Mouse (Mus musculus) erythroid progenitor cell, adult 5-6 weeks (primary cell): ENCODE data around the gene Fam162a. TPM values are rescaled to one million over a fixed set of nuclear protein-coding genes. Genes with fewer than 3 reads are reported as not detected.
"Not testable (repeated sequence)": the region's sequence is repeated elsewhere in the genome, so short reads cannot be mapped to it uniquely, and the experiment has no call there.

Experiments used
- ATAC-seq: replicated peaks from 2 replicates; pipeline ENCODE4 v1.8.0; 2016; ENCODE audit warnings: moderate number of reproducible peaks, mild to moderate bottlenecking, moderate TSS enrichment, inconsistent platforms; ENCODE audit not compliant: poor library complexity, low FRiP score, severe bottlenecking
- total RNA-seq, 2 experiments: library from RNA; stranded (forward) in 1 of 2; stranded (reverse) in 1 of 2; fragments of 150-400 nt in 1 of 2; fragments of 186-747, 209-891 nt in 1 of 2; gene quantifications; 2 replicates each; pipeline versions ENCODE4 v1.2.3 to v1.2.4; 2015 to 2017; ENCODE audit warnings: low replicate concordance in 2 of 2

Gene Fam162a
- total RNA-seq (2015; ENCODE audit: low replicate concordance) (15.1 and 53.0 TPM in 2 replicates), total RNA-seq (2017; ENCODE audit: low replicate concordance) (14.5 and 24.8 TPM in 2 replicates)

GRCm38 (mm10) chr16:36071450-36072379 lies at the start of gene Fam162a, which contains the start of gene Ccdc58:
Fam162a (minus strand) TSS chr16:36071594.
Ccdc58 (plus strand) TSS chr16:36071685.
- ATAC-seq = peak; percentile 94

DNA sequence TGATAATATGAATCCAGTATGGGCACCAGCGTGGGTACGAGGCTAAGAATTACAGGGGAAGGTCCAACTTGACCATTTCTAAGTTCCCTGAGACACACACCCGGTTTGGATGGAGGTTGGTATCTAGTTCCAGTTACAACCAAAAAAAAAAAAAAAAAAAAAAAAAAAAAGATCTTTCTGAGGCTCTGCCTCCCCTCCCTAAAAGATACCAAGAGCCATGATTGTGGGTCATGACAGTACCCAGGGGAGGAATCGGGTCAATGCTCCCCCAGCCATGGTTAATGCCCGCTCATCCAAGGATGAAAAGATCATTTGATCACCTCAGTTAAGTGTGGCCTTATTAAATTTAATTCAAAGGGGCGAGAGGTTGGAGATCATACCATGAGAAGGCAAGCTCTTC lies 44.4 kb upstream of the Fam162a start:
- not testable (repeated sequence) for ATAC-seq

GRCm38 (mm10) chr16:36111486-36111885 lies 40.1 kb upstream of the Fam162a start:
- ATAC-seq = not testable (repeated sequence)

GRCm38 (mm10) chr16:36102211-36102610 lies 30.8 kb upstream of the Fam162a start:
- no peak for ATAC-seq

DNA sequence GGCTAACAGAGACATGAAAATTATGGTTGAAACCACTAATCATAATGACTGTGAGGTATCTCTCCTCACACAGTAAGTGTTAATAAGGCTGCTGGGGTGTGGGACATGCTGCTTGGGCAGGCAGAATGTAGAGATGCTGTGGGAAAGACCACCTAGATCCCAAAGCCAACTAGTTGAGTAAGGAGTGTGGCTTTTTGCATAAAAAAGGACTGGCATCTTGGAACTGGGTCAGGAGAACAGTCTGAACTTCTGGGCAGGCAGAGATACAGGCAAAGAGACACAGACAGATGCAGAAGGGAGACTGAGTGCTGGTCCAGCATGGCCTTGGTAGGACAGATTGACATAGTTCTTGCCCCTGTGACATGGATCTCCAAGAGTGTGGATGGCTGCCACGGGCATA lies 30.1 kb upstream of the Fam162a start:
- ATAC-seq = no peak

- not testable (repeated sequence) for ATAC-seq
These were observed 26.6 kb upstream of the Fam162a start for GRCm38 (mm10) chr16:36097813-36098499.

- no peak for ATAC-seq
These were observed 22.7 kb upstream of the Fam162a start for GRCm38 (mm10) chr16:36094079-36094478.

- no peak for ATAC-seq
These were observed 19.6 kb upstream of the Fam162a start for GRCm38 (mm10) chr16:36090785-36091509.

- ATAC-seq = no peak
These were observed 18.6 kb upstream of the Fam162a start for GRCm38 (mm10) chr16:36089850-36090616.

- ATAC-seq = no peak
These were observed 17.7 kb upstream of the Fam162a start for GRCm38 (mm10) chr16:36089065-36089464.

GRCm38 (mm10) chr16:36087846-36088245 lies 16.5 kb upstream of the Fam162a start:
- ATAC-seq = 0 out of 2 replicates have a peak, but pooled peaks have one; percentile 25

DNA sequence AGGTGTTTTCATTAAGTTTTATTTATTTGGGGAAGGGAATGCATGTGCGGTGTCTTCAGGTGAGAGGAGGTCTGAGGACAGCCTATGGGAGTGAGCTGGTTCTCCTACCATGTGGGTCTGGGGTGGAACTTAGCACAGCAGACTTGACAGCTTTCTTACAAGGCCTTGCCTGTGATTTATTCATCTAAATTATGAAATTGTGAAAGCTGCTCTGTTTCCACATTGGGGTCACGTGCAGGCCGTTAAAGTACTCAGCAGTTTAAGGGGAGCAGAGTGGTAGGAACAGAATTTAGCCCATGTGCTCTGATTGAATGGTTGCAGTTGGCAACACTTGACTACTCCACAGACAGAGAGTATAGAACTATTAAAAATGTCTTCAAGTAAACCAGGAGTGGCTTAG lies 8.5 kb upstream of the Fam162a start:
- ATAC-seq = no peak

- no peak for ATAC-seq
These were observed 3.4 kb upstream of the Fam162a start for GRCm38 (mm10) chr16:36074772-36075171.

- no peak for ATAC-seq
These were observed 1.1 kb upstream of the Fam162a start for GRCm38 (mm10) chr16:36072410-36073011.

- no peak for ATAC-seq
These were observed 334 bp downstream of the Fam162a start for GRCm38 (mm10) chr16:36071071-36071449.

GRCm38 (mm10) chr16:36069819-36070575 lies 1.4 kb downstream of the Fam162a start:
- ATAC-seq = no peak

- ATAC-seq = no peak
These were observed 3.0 kb downstream of the Fam162a start for GRCm38 (mm10) chr16:36068356-36068755.

DNA sequence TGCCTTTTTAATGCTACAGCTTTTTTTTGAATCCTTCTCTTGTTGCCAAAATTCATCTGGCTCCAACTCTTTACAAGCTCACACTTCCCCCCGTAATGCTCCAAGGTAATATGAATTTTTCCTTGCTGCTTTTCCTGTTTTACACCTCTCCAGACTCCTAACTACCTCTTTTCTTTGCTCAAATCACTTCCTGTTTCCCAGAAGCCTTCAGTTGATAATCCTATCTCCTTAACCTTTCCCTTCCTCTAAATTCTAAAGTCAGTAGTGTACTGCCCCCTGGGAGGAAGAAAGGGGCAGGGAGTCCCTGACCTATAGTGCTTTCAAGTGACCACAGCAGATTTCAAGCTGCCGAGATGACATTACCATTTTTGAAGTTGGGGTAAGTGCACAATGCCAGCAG lies 3.7 kb downstream of the Fam162a start:
- no peak for ATAC-seq
